Mouse (Mus musculus): ENCODE data around the gene Susd5. TPM values are rescaled to one million over a fixed set of nuclear protein-coding genes. Genes with fewer than 3 reads are reported as not detected.
A peak's percentile ranks its signal among the peaks of the same experiment; 100 is the strongest.

The Susd5 gene
- total and polyA plus RNA-seq, 3 experiments, result not detected

- TF ChIP-seq MYC (IDR thresholded peaks at IDR 0.05; ENCODE audit: low read depth, low read length) (no peak), ELF1 (IDR thresholded peaks at IDR 0.05; ENCODE audit: low read depth, low read length) (no peak), POLR2AphosphoS2 (IDR thresholded peaks at IDR 0.05; ENCODE audit: low read depth, low read length) (no peak), MXI1 (IDR thresholded peaks at IDR 0.05; ENCODE audit: low read depth, low read length) (no peak), ETS1 (conservative IDR thresholded peaks at IDR 0.05; ENCODE audit: low read depth, low read length) (0 out of 2 replicates have a peak, but pooled peaks have one; percentile 23), TBP (conservative IDR thresholded peaks at IDR 0.05; ENCODE audit: low read depth, low read length) (no peak), NRF1 (IDR thresholded peaks at IDR 0.05; ENCODE audit: low read depth, low read length) (no peak), ZMIZ1 (IDR thresholded peaks at IDR 0.05; ENCODE audit: low read depth, low read length) (no peak)
Measured at GRCm38 (mm10) chr9:114007850-114008350, 49.0 kb upstream of the Susd5 start (continued).

- TF ChIP-seq TCF12 (IDR thresholded peaks at IDR 0.05; ENCODE audit: low read depth, low read length), result no peak
- TF ChIP-seq JUND (conservative IDR thresholded peaks at IDR 0.05; ENCODE audit: low read depth, low read length), result no peak
- no peak for TF ChIP-seq POLR2AphosphoS2 (IDR thresholded peaks at IDR 0.05; ENCODE audit: low read depth, low read length)
- no peak for TF ChIP-seq USF2 (conservative IDR thresholded peaks at IDR 0.05; ENCODE audit: low read depth, low read length)
- TF ChIP-seq SIN3A (IDR thresholded peaks at IDR 0.05; ENCODE audit: low read length), result no peak
- no peak for TF ChIP-seq GABPA (IDR thresholded peaks at IDR 0.05; ENCODE audit: insufficient replicate concordance, low read depth, low read length)
- TF ChIP-seq JUN (IDR thresholded peaks at IDR 0.05; ENCODE audit: insufficient read depth, low read depth, low read length), result no peak
- no peak for TF ChIP-seq USF1 (IDR thresholded peaks at IDR 0.05; ENCODE audit: low read depth, low read length)
- no peak for TF ChIP-seq ZC3H11A (IDR thresholded peaks at IDR 0.05; ENCODE audit: low read depth, low read length)
- no peak for TF ChIP-seq ZNF384 (IDR thresholded peaks at IDR 0.05; ENCODE audit: low read depth, low read length)
- no peak for TF ChIP-seq NELFE (IDR thresholded peaks at IDR 0.05; ENCODE audit: low read depth, low read length)
- no peaks in the 10 kb centered on the region for H3K79me2 ChIP-seq (replicated peaks; ENCODE audit: control insufficient read depth, extremely low read depth, insufficient read depth, poor library complexity, severe bottlenecking)
- peak; percentile 25 for DNase-seq (ENCODE audit: extremely low read depth)
- no peak overlapping the region for H3K9ac ChIP-seq (ENCODE audit: insufficient read depth, low read depth)
- H3K27ac ChIP-seq (ENCODE audit: insufficient read depth, low read depth), result no peak overlapping the region
- no peak overlapping the region for H3K4me2 ChIP-seq (ENCODE audit: insufficient read depth, low read depth, poor library complexity, severe bottlenecking)
- H3K9me3 ChIP-seq (replicated peaks; ENCODE audit: low read length), result no peaks in the 10 kb centered on the region
- dilution Hi-C loops (cut with MboI; ENCODE audit: extremely low pct_ligation_motif_present, extremely low pct_unique_long_range_greater_than_20kb, low sequenced_read_pairs), result no loop called here
- H3K36me3 ChIP-seq (replicated peaks in 1 of 2; ENCODE audit: control insufficient read depth in 1 of 2, insufficient read depth in 1 of 2, low read length in 1 of 2), result no peaks in the 10 kb centered on the region
- H3K4me3 ChIP-seq (replicated peaks in 1 of 3; ENCODE audit: low read depth in 2 of 3, low read length in 2 of 3, poor library complexity in 1 of 3), result no peak overlapping the region
- in situ Hi-C loops (cut with MboI; ENCODE audit: low pct_ligation_motif_present, low pct_unique_long_range_greater_than_20kb, low sequenced_read_pairs), result no loop called here
- no peaks in the 10 kb centered on the region for H3K27me3 ChIP-seq (replicated peaks)
- peaks cover 0 to 20% of the 10 kb centered on the region in 2 experiments; a peak in 2 of 4 replicates for H3K4me1 ChIP-seq (ENCODE audit: control insufficient read depth in 1 of 2, insufficient read depth in 2 of 2)
Measured at GRCm38 (mm10) chr9:114009526-114009925, 47.4 kb upstream of the Susd5 start.

GRCm38 (mm10) chr9:114011203-114011602 lies 45.7 kb upstream of the Susd5 start:
- Histone ChIP-seq H3K4me1 (ENCODE audit: control insufficient read depth in 1 of 2, insufficient read depth in 2 of 2) (peaks cover 0 to 20% of the 10 kb centered on the region in 2 experiments; a peak in 2 of 4 replicates), H3K27ac (ENCODE audit: insufficient read depth, low read depth) (no peak overlapping the region), H3K79me2 (replicated peaks; ENCODE audit: control insufficient read depth, extremely low read depth, insufficient read depth, poor library complexity, severe bottlenecking) (no peaks in the 10 kb centered on the region), H3K4me3 (replicated peaks in 1 of 3; ENCODE audit: low read depth in 2 of 3, low read length in 2 of 3, poor library complexity in 1 of 3) (no peak overlapping the region), H3K9me3 (replicated peaks; ENCODE audit: low read length) (no peaks in the 10 kb centered on the region), H3K9ac (ENCODE audit: insufficient read depth, low read depth) (no peak overlapping the region), H3K4me2 (ENCODE audit: insufficient read depth, low read depth, poor library complexity, severe bottlenecking) (no peak overlapping the region), H3K36me3 (replicated peaks in 1 of 2; ENCODE audit: control insufficient read depth in 1 of 2, insufficient read depth in 1 of 2, low read length in 1 of 2) (no peaks in the 10 kb centered on the region), H3K27me3 (replicated peaks) (no peaks in the 10 kb centered on the region)
- TF ChIP-seq POLR2A (IDR thresholded peaks at IDR 0.05; ENCODE audit: low read depth, low read length), result no peak
- TF ChIP-seq MAX (IDR thresholded peaks at IDR 0.05; ENCODE audit: low read length), result no peak
- TF ChIP-seq HCFC1 (IDR thresholded peaks at IDR 0.05; ENCODE audit: low read depth, low read length), result no peak
- no peak for TF ChIP-seq CTCF (conservative IDR thresholded peaks at IDR 0.05 in 1 of 2, IDR thresholded peaks at IDR 0.05 in 1 of 2; ENCODE audit: low read depth in 2 of 2, low read length in 2 of 2)
- TF ChIP-seq NRF1 (IDR thresholded peaks at IDR 0.05; ENCODE audit: low read depth, low read length), result no peak
- TF ChIP-seq RAD21 (IDR thresholded peaks at IDR 0.05; ENCODE audit: low read depth, low read length), result no peak
- no peak for TF ChIP-seq ZKSCAN1 (IDR thresholded peaks at IDR 0.05; ENCODE audit: borderline replicate concordance, low read depth, low read length)
- TF ChIP-seq ELF1 (IDR thresholded peaks at IDR 0.05; ENCODE audit: low read depth, low read length), result no peak
- no peak for DNase-seq (ENCODE audit: extremely low read depth)
- dilution Hi-C loops (cut with MboI; ENCODE audit: extremely low pct_ligation_motif_present, extremely low pct_unique_long_range_greater_than_20kb, low sequenced_read_pairs), result no loop called here
- in situ Hi-C loops (cut with MboI; ENCODE audit: low pct_ligation_motif_present, low pct_unique_long_range_greater_than_20kb, low sequenced_read_pairs), result no loop called here

Data from CH12.LX (cell line).